Mouse (Mus musculus): ENCODE measurements at regions not wholly inside any gene's neighbourhood (a gene's known extent, or its start where the extent isn't known, plus 50 kb on each side); places are given as distances from the start of the nearest gene placed in this dataset.
A peak's percentile ranks its signal among the peaks of the same experiment; 100 is the strongest.

- peak; percentile 72 for DNase-seq
These were observed 184.5 kb upstream of the Jmjd1c start for GRCm38 (mm10) chr10:66911261-66911911.

- no peak for DNase-seq
These were observed 183.5 kb upstream of the Jmjd1c start for GRCm38 (mm10) chr10:66912440-66912839.

GRCm38 (mm10) chr10:66913187-66913586 is 182.7 kb upstream of the Jmjd1c start:
- DNase-seq = no peak

- no peak for DNase-seq
These were observed 182.3 kb upstream of the Jmjd1c start for GRCm38 (mm10) chr10:66913627-66914026.

GRCm38 (mm10) chr10:66914288-66914975 is 181.5 kb upstream of the Jmjd1c start:
- DNase-seq = peak; percentile 72

GRCm38 (mm10) chr10:66915801-66916200 is 180.1 kb upstream of the Jmjd1c start:
- no peak for DNase-seq

GRCm38 (mm10) chr10:66917725-66918124 is 178.2 kb upstream of the Jmjd1c start:
- no peak for DNase-seq

- no peak for DNase-seq
These were observed 177.2 kb upstream of the Jmjd1c start for GRCm38 (mm10) chr10:66918713-66919112.

- DNase-seq = peak; percentile 88
These were observed 175.8 kb upstream of the Jmjd1c start for GRCm38 (mm10) chr10:66919953-66920760.

- peak; percentile 97 for DNase-seq
These were observed 174.9 kb upstream of the Jmjd1c start for GRCm38 (mm10) chr10:66920761-66921684.

GRCm38 (mm10) chr10:66921776-66922175 is 174.1 kb upstream of the Jmjd1c start:
- no peak for DNase-seq

- DNase-seq = peak; percentile 23
These were observed 173.6 kb upstream of the Jmjd1c start for GRCm38 (mm10) chr10:66922314-66922713.

- no peak for DNase-seq
These were observed 172.0 kb upstream of the Jmjd1c start for GRCm38 (mm10) chr10:66923947-66924346.

GRCm38 (mm10) chr10:66924418-66924817 is 171.5 kb upstream of the Jmjd1c start:
- DNase-seq = no peak

- DNase-seq = no peak
These were observed 170.3 kb upstream of the Jmjd1c start for GRCm38 (mm10) chr10:66925553-66926127.

- DNase-seq = no peak
These were observed 168.3 kb upstream of the Jmjd1c start for GRCm38 (mm10) chr10:66927651-66928050.

GRCm38 (mm10) chr10:66928211-66928990 is 167.5 kb upstream of the Jmjd1c start:
- peak; percentile 79 for DNase-seq

- no peak for DNase-seq
These were observed 165.4 kb upstream of the Jmjd1c start for GRCm38 (mm10) chr10:66930563-66930962.

GRCm38 (mm10) chr10:66931505-66931904 is 164.4 kb upstream of the Jmjd1c start:
- no peak for DNase-seq

- DNase-seq = no peak
These were observed 163.4 kb upstream of the Jmjd1c start for GRCm38 (mm10) chr10:66932544-66932943.

GRCm38 (mm10) chr10:66933689-66934088 is 162.2 kb upstream of the Jmjd1c start:
- DNase-seq = no peak
